12 mouse cellular contexts compared by ENCODE assay signal in the genomic region with DNA sequence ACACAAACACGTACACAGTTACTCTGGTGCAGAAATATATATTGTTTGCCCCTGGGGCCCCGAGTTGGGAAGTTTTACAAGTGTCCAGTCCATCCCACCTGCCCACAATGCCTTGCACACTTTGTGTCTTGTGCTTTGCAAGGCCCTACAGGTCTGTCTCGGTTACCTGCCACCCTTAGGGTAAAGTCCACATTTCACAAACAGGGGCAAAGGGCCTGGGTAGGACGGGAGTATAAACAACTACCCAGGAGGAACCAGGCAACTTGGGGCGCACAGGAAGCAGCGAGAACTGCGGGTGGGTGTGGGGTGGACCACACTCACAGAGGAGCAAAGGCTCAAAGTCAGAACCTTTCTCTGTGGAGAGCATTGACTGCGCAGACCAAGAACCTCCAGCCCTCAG. TPM values are rescaled to one million over a fixed set of nuclear protein-coding genes. Genes with fewer than 3 reads are reported as not detected.
DNase-seq lines count a peak whose midpoint lies in the region; ATAC-seq lines count a peak whose summit lies in the region.
"Had no signal": no experiment of that assay in that cellular context is flagged by ENCODE, and none has a peak within 500 bp of the region (broad histone marks: within the 10 kb centered on the region; RNA-seq: fewer than 3 reads in every experiment).

No protein-coding gene starts in this region.

- ATAC-seq in hindbrain, embryonic 12.5 days (ENCODE audit: low FRiP score): no peak
- no peak for ATAC-seq in hindbrain, embryonic 13.5 days (ENCODE audit: low FRiP score)
- 0 out of 2 replicates have a peak, but pooled peaks have one; percentile 0 for ATAC-seq in embryonic facial prominence, embryonic 14.5 days (ENCODE audit: low read depth)
- ATAC-seq in neural tube, embryonic 15.5 days (ENCODE audit: low FRiP score): no peak
- ATAC-seq in forebrain, embryonic 13.5 days: no peak
- ATAC-seq: activated CD4-positive, CD25-positive, alpha-beta regulatory T cell, adult 4 months; CD4-positive, CD25-positive, alpha-beta regulatory T cell, adult 4 months had no signal

- no peak overlapping the region for H3K27ac ChIP-seq in hindbrain, embryonic 12.5 days
- H3K27ac ChIP-seq in hindbrain, embryonic 13.5 days: no peak overlapping the region
- H3K27ac ChIP-seq in embryonic facial prominence, embryonic 14.5 days (replicated peaks; ENCODE audit: low read depth, low read length): peak overlapping the region; percentile 86
- 0 out of 2 replicates have a peak overlapping the region, but pooled peaks have one; percentile 37 for H3K27ac ChIP-seq in neural tube, embryonic 15.5 days (replicated peaks)
- no peak overlapping the region for H3K27ac ChIP-seq in forebrain, embryonic 13.5 days

- peak overlapping the region; percentile 2; the same call in 1 of the 2 replicates for H3K4me2 ChIP-seq in hindbrain, embryonic 12.5 days (replicated peaks)
- H3K4me2 ChIP-seq in hindbrain, embryonic 13.5 days: no peak overlapping the region
- H3K4me2 ChIP-seq in embryonic facial prominence, embryonic 14.5 days (ENCODE audit: low read depth, low read length): peak overlapping the region; percentile 98
- H3K4me2 ChIP-seq in neural tube, embryonic 15.5 days: peak overlapping the region; percentile 17; the same call in 1 of the 2 replicates
- H3K4me2 ChIP-seq in forebrain, embryonic 13.5 days: no peak overlapping the region

- no peaks in the 10 kb centered on the region for H3K36me3 ChIP-seq in hindbrain, embryonic 12.5 days
- no peaks in the 10 kb centered on the region for H3K36me3 ChIP-seq in hindbrain, embryonic 13.5 days
- no peaks in the 10 kb centered on the region for H3K36me3 ChIP-seq in embryonic facial prominence, embryonic 14.5 days (ENCODE audit: control insufficient read depth, insufficient read depth, low read length)
- H3K36me3 ChIP-seq in neural tube, embryonic 15.5 days: no peaks in the 10 kb centered on the region
- no peaks in the 10 kb centered on the region for H3K36me3 ChIP-seq in forebrain, embryonic 13.5 days (ENCODE audit: poor library complexity, severe bottlenecking)

- H3K4me3 ChIP-seq in hindbrain, embryonic 12.5 days: no peak overlapping the region
- H3K4me3 ChIP-seq in hindbrain, embryonic 13.5 days: no peak overlapping the region
- H3K4me3 ChIP-seq in embryonic facial prominence, embryonic 14.5 days (ENCODE audit: low read depth, low read length): peak overlapping the region; percentile 69
- H3K4me3 ChIP-seq in neural tube, embryonic 15.5 days (replicated peaks): peak overlapping the region; percentile 56; the same call in 1 of the 2 replicates
- H3K4me3 ChIP-seq in forebrain, embryonic 13.5 days: no peak overlapping the region

- DNase-seq in embryonic facial prominence, embryonic 14.5 days (ENCODE audit: low spot score): no peak
- DNase-seq in kidney, postnatal 36 days: peak; percentile 80 to 88
- DNase-seq in ovary, adult 18-20 months (ENCODE audit: low spot score): no peak
- DNase-seq in cerebellum, postnatal 14 days: no peak
- DNase-seq: heart, adult 18-20 months; left cerebral cortex, postnatal 4 days had no signal

- H3K9me3 ChIP-seq in hindbrain, embryonic 12.5 days (replicated peaks): no peaks in the 10 kb centered on the region
- no peaks in the 10 kb centered on the region for H3K9me3 ChIP-seq in hindbrain, embryonic 13.5 days
- no peaks in the 10 kb centered on the region for H3K9me3 ChIP-seq in embryonic facial prominence, embryonic 14.5 days (ENCODE audit: control insufficient read depth, low read length)
- no peaks in the 10 kb centered on the region for H3K9me3 ChIP-seq in neural tube, embryonic 15.5 days (replicated peaks)
- H3K9me3 ChIP-seq in forebrain, embryonic 13.5 days (replicated peaks): no peaks in the 10 kb centered on the region

- WGBS in hindbrain, embryonic 12.5 days: 66% methylated on average over 8 of the region's 8 CpGs
- 64% methylated on average over 8 of the region's 8 CpGs for whole genome bisulfite sequencing in hindbrain, embryonic 13.5 days
- 36% methylated on average over 8 of the region's 8 CpGs for WGBS in embryonic facial prominence, embryonic 14.5 days
- 57% methylated on average over 8 of the region's 8 CpGs for WGBS in neural tube, embryonic 15.5 days
- WGBS in forebrain, embryonic 13.5 days: 59% methylated on average over 8 of the region's 8 CpGs

- no peak overlapping the region for H3K9ac ChIP-seq in hindbrain, embryonic 12.5 days
- H3K9ac ChIP-seq in hindbrain, embryonic 13.5 days: no peak overlapping the region
- no peak overlapping the region for H3K9ac ChIP-seq in embryonic facial prominence, embryonic 14.5 days (ENCODE audit: low read depth, low read length)
- H3K9ac ChIP-seq in neural tube, embryonic 15.5 days (replicated peaks): no peak overlapping the region
- H3K9ac ChIP-seq in forebrain, embryonic 13.5 days: no peak overlapping the region

- H3K4me1 ChIP-seq in hindbrain, embryonic 12.5 days: peaks cover 9% of the 10 kb centered on the region
- H3K4me1 ChIP-seq in hindbrain, embryonic 13.5 days (replicated peaks): peaks cover 19% of the 10 kb centered on the region
- H3K4me1 ChIP-seq in embryonic facial prominence, embryonic 14.5 days (ENCODE audit: control insufficient read depth, insufficient read depth, low read length): peaks cover 10% of the 10 kb centered on the region; the same call in 1 of the 2 replicates
- peaks cover 19% of the 10 kb centered on the region for H3K4me1 ChIP-seq in neural tube, embryonic 15.5 days
- H3K4me1 ChIP-seq in forebrain, embryonic 13.5 days: peaks cover 14% of the 10 kb centered on the region

- peaks cover 70% of the 10 kb centered on the region for H3K27me3 ChIP-seq in hindbrain, embryonic 12.5 days
- peaks cover 84% of the 10 kb centered on the region for H3K27me3 ChIP-seq in hindbrain, embryonic 13.5 days
- peaks cover 28% of the 10 kb centered on the region for H3K27me3 ChIP-seq in embryonic facial prominence, embryonic 14.5 days (replicated peaks; ENCODE audit: control insufficient read depth, insufficient read depth, low read length)
- peaks cover 49% of the 10 kb centered on the region for H3K27me3 ChIP-seq in neural tube, embryonic 15.5 days (replicated peaks)
- H3K27me3 ChIP-seq in forebrain, embryonic 13.5 days: peaks cover 63% of the 10 kb centered on the region

RNA-seq across cellular contexts. Expression of a gene that starts 1.8 kb away (rescaled TPM):
- 9.8 and 11.7 TPM in 2 replicates for polyA plus RNA-seq in hindbrain, embryonic 12.5 days (2016; fragmentation: Nextera tagmentation; extraction: Ambion mirVana)
- 3.0 and 3.5 TPM in 2 replicates for polyA plus RNA-seq in hindbrain, embryonic 13.5 days (2015; fragmentation: Nextera tagmentation; extraction: Ambion mirVana)
- 22.5 and 22.7 TPM in 2 replicates for polyA plus RNA-seq in embryonic facial prominence, embryonic 14.5 days (2014; fragmentation: Nextera tagmentation; extraction: Ambion mirVana)
- polyA plus RNA-seq in neural tube, embryonic 15.5 days (2015; fragmentation: Nextera tagmentation; extraction: Ambion mirVana): 3.1 and 6.6 TPM in 2 replicates
- 0.12 and 0.28 TPM in 2 replicates for polyA plus RNA-seq in forebrain, embryonic 13.5 days (2015; fragmentation: Nextera tagmentation; extraction: Ambion mirVana)

RNA-seq across cellular contexts. Expression of a gene that starts 21.9 kb away (rescaled TPM):
- 140 and 143 TPM in 2 replicates for polyA plus RNA-seq in hindbrain, embryonic 12.5 days (2016; fragmentation: Nextera tagmentation; extraction: Ambion mirVana)
- 125 and 129 TPM in 2 replicates for polyA plus RNA-seq in hindbrain, embryonic 13.5 days (2015; fragmentation: Nextera tagmentation; extraction: Ambion mirVana)
- 187 and 202 TPM in 2 replicates for polyA plus RNA-seq in embryonic facial prominence, embryonic 14.5 days (2014; fragmentation: Nextera tagmentation; extraction: Ambion mirVana)
- 121 and 157 TPM in 2 replicates for polyA plus RNA-seq in neural tube, embryonic 15.5 days (2015; fragmentation: Nextera tagmentation; extraction: Ambion mirVana)
- 173 and 186 TPM in 2 replicates for polyA plus RNA-seq in forebrain, embryonic 13.5 days (2015; fragmentation: Nextera tagmentation; extraction: Ambion mirVana)

RNA-seq across cellular contexts. Expression of a gene that starts 38.6 kb away (rescaled TPM):
- polyA plus RNA-seq in hindbrain, embryonic 12.5 days (2016; fragmentation: Nextera tagmentation; extraction: Ambion mirVana): 2,172 and 2,716 TPM in 2 replicates
- 2,639 and 2,680 TPM in 2 replicates for polyA plus RNA-seq in hindbrain, embryonic 13.5 days (2015; fragmentation: Nextera tagmentation; extraction: Ambion mirVana)
- 4,564 and 5,119 TPM in 2 replicates for polyA plus RNA-seq in embryonic facial prominence, embryonic 14.5 days (2014; fragmentation: Nextera tagmentation; extraction: Ambion mirVana)
- 2,372 and 2,481 TPM in 2 replicates for polyA plus RNA-seq in neural tube, embryonic 15.5 days (2015; fragmentation: Nextera tagmentation; extraction: Ambion mirVana)
- polyA plus RNA-seq in forebrain, embryonic 13.5 days (2015; fragmentation: Nextera tagmentation; extraction: Ambion mirVana): 2,951 and 3,131 TPM in 2 replicates

RNA-seq across cellular contexts. Expression of a gene that starts 38.9 kb away (rescaled TPM):
- 418 and 515 TPM in 2 replicates for polyA plus RNA-seq in hindbrain, embryonic 12.5 days (2016; fragmentation: Nextera tagmentation; extraction: Ambion mirVana)
- 482 and 485 TPM in 2 replicates for polyA plus RNA-seq in hindbrain, embryonic 13.5 days (2015; fragmentation: Nextera tagmentation; extraction: Ambion mirVana)
- polyA plus RNA-seq in embryonic facial prominence, embryonic 14.5 days (2014; fragmentation: Nextera tagmentation; extraction: Ambion mirVana): 1,114 and 1,162 TPM in 2 replicates
- polyA plus RNA-seq in neural tube, embryonic 15.5 days (2015; fragmentation: Nextera tagmentation; extraction: Ambion mirVana): 381 and 453 TPM in 2 replicates
- polyA plus RNA-seq in forebrain, embryonic 13.5 days (2015; fragmentation: Nextera tagmentation; extraction: Ambion mirVana): 531 and 638 TPM in 2 replicates

RNA-seq across cellular contexts. Expression of a gene that starts 40.1 kb away (rescaled TPM):
- polyA plus RNA-seq in hindbrain, embryonic 12.5 days (2016; fragmentation: Nextera tagmentation; extraction: Ambion mirVana): 20.8 TPM in 2 replicates
- polyA plus RNA-seq in hindbrain, embryonic 13.5 days (2015; fragmentation: Nextera tagmentation; extraction: Ambion mirVana): 19.7 and 20.9 TPM in 2 replicates
- polyA plus RNA-seq in embryonic facial prominence, embryonic 14.5 days (2014; fragmentation: Nextera tagmentation; extraction: Ambion mirVana): 11.4 and 12.5 TPM in 2 replicates
- 16.0 and 16.2 TPM in 2 replicates for polyA plus RNA-seq in neural tube, embryonic 15.5 days (2015; fragmentation: Nextera tagmentation; extraction: Ambion mirVana)
- polyA plus RNA-seq in forebrain, embryonic 13.5 days (2015; fragmentation: Nextera tagmentation; extraction: Ambion mirVana): 18.3 and 19.4 TPM in 2 replicates

Comparison
In these comparisons a context has a peak if more than half of its experiments do, and no peak if none do; other contexts are left out.
1. H3K4me2 ChIP-seq: peak in hindbrain, embryonic 12.5 days (single experiment), embryonic facial prominence, embryonic 14.5 days (single experiment) and neural tube, embryonic 15.5 days (single experiment); none in hindbrain, embryonic 13.5 days (single experiment) and forebrain, embryonic 13.5 days (single experiment).
2. H3K27ac ChIP-seq: peak in embryonic facial prominence, embryonic 14.5 days (single experiment) and neural tube, embryonic 15.5 days (single experiment); none in hindbrain, embryonic 12.5 days (single experiment), hindbrain, embryonic 13.5 days (single experiment) and forebrain, embryonic 13.5 days (single experiment).
3. H3K4me3 ChIP-seq: peak in embryonic facial prominence, embryonic 14.5 days (single experiment) and neural tube, embryonic 15.5 days (single experiment); none in hindbrain, embryonic 12.5 days (single experiment), hindbrain, embryonic 13.5 days (single experiment) and forebrain, embryonic 13.5 days (single experiment).
4. DNase-seq: peak in kidney, postnatal 36 days (2 of 2); none in embryonic facial prominence, embryonic 14.5 days (single experiment), ovary, adult 18-20 months (single experiment) and cerebellum, postnatal 14 days (0 of 2).